21 mouse cellular contexts compared by ENCODE assay signal in genomic region chr2:105813041-105813440, GRCm38 (mm10).
DNase-seq lines count a peak whose midpoint lies in the region; ATAC-seq and TF ChIP-seq lines count a peak whose summit lies in the region.
"Had no signal": no experiment of that assay in that cellular context is flagged by ENCODE, and none has a peak within 500 bp of the region (broad histone marks: within the 10 kb centered on the region; RNA-seq: fewer than 3 reads in every experiment).

No protein-coding gene starts in this region.

- no peak overlapping the region for H3K27ac ChIP-seq in hindbrain, embryonic 11.5 days (ENCODE audit: low read depth, low read length)
- H3K27ac ChIP-seq in hindbrain, embryonic 14.5 days: no peak overlapping the region
- H3K27ac ChIP-seq in forebrain, embryonic 16.5 days (ENCODE audit: low read length): no peak overlapping the region
- no peak overlapping the region for H3K27ac ChIP-seq in midbrain, postnatal 0 days (ENCODE audit: low read depth, low read length)
- no peak overlapping the region for H3K27ac ChIP-seq in neural tube, embryonic 15.5 days (replicated peaks)
- H3K27ac ChIP-seq: left cerebral cortex, adult 2 months; neural tube, embryonic 13.5 days; stomach, postnatal 0 days had no signal

- no peaks in the 10 kb centered on the region for H3K36me3 ChIP-seq in hindbrain, embryonic 11.5 days (ENCODE audit: control insufficient read depth, insufficient read depth, low read length)
- H3K36me3 ChIP-seq in hindbrain, embryonic 14.5 days (replicated peaks; ENCODE audit: control insufficient read depth, insufficient read depth): no peaks in the 10 kb centered on the region
- no peaks in the 10 kb centered on the region for H3K36me3 ChIP-seq in forebrain, embryonic 16.5 days (ENCODE audit: control insufficient read depth, insufficient read depth)
- H3K36me3 ChIP-seq in midbrain, postnatal 0 days (ENCODE audit: insufficient read depth, low read length): no peaks in the 10 kb centered on the region
- no peaks in the 10 kb centered on the region for H3K36me3 ChIP-seq in neural tube, embryonic 15.5 days
- H3K36me3 ChIP-seq: neural tube, embryonic 13.5 days had no signal

- TF ChIP-seq POLR2A in brain, embryonic 14.5 days (IDR thresholded peaks at IDR 0.05; ENCODE audit: borderline replicate concordance, extremely low read depth, insufficient read depth, insufficient read length, poor library complexity, severe bottlenecking): no peak

- no peak for TF ChIP-seq CTCF in brain, embryonic 14.5 days (IDR thresholded peaks at IDR 0.05; ENCODE audit: borderline replicate concordance, extremely low read depth, insufficient read depth, insufficient read length)
- no peak for TF ChIP-seq CTCF in midbrain, postnatal 0 days (IDR thresholded peaks at IDR 0.05)

- H3K4me1 ChIP-seq in hindbrain, embryonic 11.5 days (replicated peaks; ENCODE audit: control insufficient read depth, insufficient read depth, low read length): no peaks in the 10 kb centered on the region
- no peaks in the 10 kb centered on the region for H3K4me1 ChIP-seq in hindbrain, embryonic 14.5 days (replicated peaks; ENCODE audit: control insufficient read depth, insufficient read depth, low read length)
- H3K4me1 ChIP-seq in forebrain, embryonic 16.5 days (replicated peaks; ENCODE audit: control insufficient read depth, insufficient read depth, low read length): peaks cover 2% of the 10 kb centered on the region; the same call in 1 of the 2 replicates
- no peaks in the 10 kb centered on the region for H3K4me1 ChIP-seq in midbrain, postnatal 0 days (ENCODE audit: insufficient read depth, low read length)
- no peaks in the 10 kb centered on the region for H3K4me1 ChIP-seq in neural tube, embryonic 15.5 days
- H3K4me1 ChIP-seq: neural tube, embryonic 13.5 days had no signal

- H3K4me2 ChIP-seq in hindbrain, embryonic 11.5 days (replicated peaks; ENCODE audit: low read depth, low read length): no peak overlapping the region
- H3K4me2 ChIP-seq in hindbrain, embryonic 14.5 days (replicated peaks): no peak overlapping the region
- H3K4me2 ChIP-seq in forebrain, embryonic 16.5 days (ENCODE audit: low read length): no peak overlapping the region
- no peak overlapping the region for H3K4me2 ChIP-seq in midbrain, postnatal 0 days (ENCODE audit: low read depth, low read length, poor library complexity, severe bottlenecking)
- H3K4me2 ChIP-seq in neural tube, embryonic 15.5 days: no peak overlapping the region
- H3K4me2 ChIP-seq: neural tube, embryonic 13.5 days had no signal

- no peaks in the 10 kb centered on the region for H3K27me3 ChIP-seq in hindbrain, embryonic 11.5 days (ENCODE audit: control insufficient read depth, insufficient read depth, low read length)
- H3K27me3 ChIP-seq in hindbrain, embryonic 14.5 days (ENCODE audit: control insufficient read depth, insufficient read depth, low read length): no peaks in the 10 kb centered on the region
- no peaks in the 10 kb centered on the region; the same call in 1 of the 2 replicates for H3K27me3 ChIP-seq in forebrain, embryonic 16.5 days (replicated peaks; ENCODE audit: control insufficient read depth, insufficient read depth, low read length)
- H3K27me3 ChIP-seq in midbrain, postnatal 0 days (ENCODE audit: insufficient read depth, low read length): no peaks in the 10 kb centered on the region
- no peaks in the 10 kb centered on the region for H3K27me3 ChIP-seq in neural tube, embryonic 15.5 days (replicated peaks)
- H3K27me3 ChIP-seq: neural tube, embryonic 13.5 days had no signal

- H3K9ac ChIP-seq in hindbrain, embryonic 11.5 days (ENCODE audit: low read depth, low read length): no peak overlapping the region
- H3K9ac ChIP-seq in hindbrain, embryonic 14.5 days: no peak overlapping the region
- no peak overlapping the region for H3K9ac ChIP-seq in forebrain, embryonic 16.5 days (replicated peaks; ENCODE audit: low read depth, low read length)
- no peak overlapping the region for H3K9ac ChIP-seq in midbrain, postnatal 0 days (replicated peaks; ENCODE audit: low read length, poor library complexity, severe bottlenecking)
- no peak overlapping the region for H3K9ac ChIP-seq in neural tube, embryonic 15.5 days (replicated peaks)
- H3K9ac ChIP-seq: neural tube, embryonic 13.5 days had no signal

- H3K4me3 ChIP-seq in hindbrain, embryonic 11.5 days (ENCODE audit: low read depth, low read length): no peak overlapping the region
- no peak overlapping the region for H3K4me3 ChIP-seq in hindbrain, embryonic 14.5 days (replicated peaks; ENCODE audit: low read length)
- no peak overlapping the region for H3K4me3 ChIP-seq in forebrain, embryonic 16.5 days (replicated peaks; ENCODE audit: low read length)
- no peak overlapping the region for H3K4me3 ChIP-seq in midbrain, postnatal 0 days (ENCODE audit: low read depth, low read length)
- H3K4me3 ChIP-seq in neural tube, embryonic 15.5 days (replicated peaks): no peak overlapping the region
- H3K4me3 ChIP-seq: left cerebral cortex, adult 2 months; neural tube, embryonic 13.5 days had no signal

- 75% methylated on average over 3 of the region's 3 CpGs for WGBS in hindbrain, embryonic 11.5 days
- WGBS in hindbrain, embryonic 14.5 days: 43% methylated on average over 3 of the region's 3 CpGs
- 34% methylated on average over 3 of the region's 3 CpGs for WGBS in forebrain, embryonic 16.5 days
- 51% methylated on average over 3 of the region's 3 CpGs for WGBS in midbrain, postnatal 0 days
- 48% methylated on average over 3 of the region's 3 CpGs for WGBS in neural tube, embryonic 15.5 days

- ATAC-seq in hindbrain, embryonic 11.5 days (ENCODE audit: low FRiP score): no peak
- no peak for ATAC-seq in hindbrain, embryonic 14.5 days (ENCODE audit: low FRiP score)
- peak; percentile 74; the same call in 1 of the 2 replicates for ATAC-seq in forebrain, embryonic 16.5 days
- no peak for ATAC-seq in midbrain, postnatal 0 days (ENCODE audit: low FRiP score)
- no peak for ATAC-seq in neural tube, embryonic 15.5 days (ENCODE audit: low FRiP score)

- no peaks in the 10 kb centered on the region for H3K9me3 ChIP-seq in hindbrain, embryonic 11.5 days (ENCODE audit: control insufficient read depth, low read length)
- no peaks in the 10 kb centered on the region for H3K9me3 ChIP-seq in hindbrain, embryonic 14.5 days (ENCODE audit: control insufficient read depth, low read length)
- H3K9me3 ChIP-seq in forebrain, embryonic 16.5 days (ENCODE audit: control insufficient read depth, low read length): no peaks in the 10 kb centered on the region
- no peaks in the 10 kb centered on the region for H3K9me3 ChIP-seq in midbrain, postnatal 0 days (ENCODE audit: low read length)
- no peaks in the 10 kb centered on the region for H3K9me3 ChIP-seq in neural tube, embryonic 15.5 days (replicated peaks)
- H3K9me3 ChIP-seq: neural tube, embryonic 13.5 days had no signal

- peak; percentile 25 for DNase-seq in hindbrain, embryonic 11.5 days (ENCODE audit: low spot score)
- DNase-seq in hindbrain, embryonic 14.5 days (ENCODE audit: low spot score): no peak
- DNase-seq in brain, embryonic 14.5 days (ENCODE audit: low read depth): peak; percentile 81
- peak; percentile 77 for DNase-seq in midbrain, postnatal 0 days (ENCODE audit: low spot score)
- no peak for DNase-seq in spleen, postnatal 36 days (ENCODE audit: low spot score in 2 of 2)
- no peak for DNase-seq in urinary bladder, postnatal 10 days (ENCODE audit: low spot score)
- DNase-seq: adrenal gland, adult 8-10 months; B cell, adult 2 months; heart, adult 18-20 months; heart, postnatal 36 days; kidney, adult 2 months; kidney, postnatal 14 days; left cerebral cortex, postnatal 4 days; lung, adult 18-20 months; lung, postnatal 14 days; right cerebral cortex, postnatal 25 days had no signal

Comparison
In these comparisons a context has a peak if more than half of its experiments do, and no peak if none do; other contexts are left out.
1. DNase-seq: peak in hindbrain, embryonic 11.5 days (single experiment), brain, embryonic 14.5 days (single experiment) and midbrain, postnatal 0 days (single experiment); none in hindbrain, embryonic 14.5 days (single experiment), spleen, postnatal 36 days (0 of 2) and urinary bladder, postnatal 10 days (single experiment).